Mouse (Mus musculus) G1E-ER4 (cell line): Measurements from ENCODE around the gene 4930404H24Rik. TPM values are rescaled to one million over a fixed set of nuclear protein-coding genes. Genes with fewer than 3 reads are reported as not detected.

Experiments used
- GATA1 ChIP-seq: IDR thresholded peaks from one replicate; pipeline ENCODE4 v1.8.0; 2012; ENCODE audit warnings: low read length, inconsistent platforms
- polyA plus RNA-seq: library from polyadenylated mRNA; stranded (reverse); fragments of >175 nt; gene quantifications from 2 replicates; pipeline ENCODE4 v1.2.3, GENCODE M21; 2012

The 4930404H24Rik gene
- polyA plus RNA-seq, 1 experiment = not detected

DNA sequence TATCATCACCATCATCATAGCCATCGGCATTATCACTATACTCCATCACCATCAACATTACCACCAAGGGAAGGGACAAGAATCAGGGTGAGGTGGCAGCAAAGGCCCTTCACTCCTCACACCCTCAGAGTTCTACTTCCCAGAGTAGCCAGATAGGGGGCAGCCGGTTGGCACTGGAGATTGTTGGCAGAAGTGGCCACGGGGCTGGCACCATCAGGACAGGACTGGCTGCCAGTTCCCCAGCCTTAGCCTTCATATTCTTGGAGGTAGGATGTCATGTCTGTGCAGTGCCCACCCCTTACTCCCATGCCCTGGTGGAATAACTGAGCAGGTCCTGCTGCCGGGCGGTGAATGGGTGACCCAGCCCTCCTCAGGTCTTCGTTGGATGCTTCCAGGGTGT, 23.0 kb downstream of the 4930404H24Rik start:
- no peak for TF ChIP-seq GATA1

DNA sequence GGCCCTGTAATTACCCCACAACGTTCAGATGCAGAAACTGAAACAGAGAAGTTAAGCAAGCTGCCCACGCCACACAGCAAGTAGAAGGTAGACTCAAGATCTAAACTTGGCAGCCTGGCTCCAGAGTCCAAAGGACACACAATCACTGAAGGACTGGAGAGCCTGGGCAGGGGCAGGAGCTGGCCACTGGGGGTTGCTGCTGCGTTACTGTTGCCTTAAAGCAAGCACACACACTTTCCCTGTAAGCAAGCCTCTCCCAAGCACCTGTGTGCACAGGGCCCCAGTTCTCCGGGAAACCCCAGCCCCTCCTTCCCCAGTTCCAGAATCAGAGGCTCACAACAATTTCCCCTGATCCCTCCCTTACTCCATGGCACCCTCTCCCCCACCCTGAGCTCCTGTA, 24.4 kb downstream of the 4930404H24Rik start:
- TF ChIP-seq GATA1 = no peak

DNA sequence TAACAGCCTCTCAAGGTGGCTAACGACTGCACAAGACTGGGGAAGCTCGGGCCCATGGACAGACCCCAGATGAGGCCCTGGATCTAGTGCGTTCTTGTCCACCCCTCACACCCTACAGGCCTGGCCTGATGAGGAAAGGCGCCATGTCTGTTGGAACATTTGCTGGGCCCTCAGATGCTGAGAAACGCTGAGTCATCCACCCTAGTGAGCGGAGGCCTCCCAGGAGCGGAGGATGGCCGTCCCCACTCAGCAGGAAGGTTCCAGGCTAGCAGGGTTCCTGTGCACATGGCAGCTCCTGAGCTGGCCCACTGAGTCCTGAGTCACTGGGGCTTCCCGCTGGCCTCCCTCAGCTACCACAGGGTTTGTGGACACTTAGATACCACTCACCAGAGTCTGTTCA, 27.5 kb downstream of the 4930404H24Rik start:
- TF ChIP-seq GATA1 = no peak

DNA sequence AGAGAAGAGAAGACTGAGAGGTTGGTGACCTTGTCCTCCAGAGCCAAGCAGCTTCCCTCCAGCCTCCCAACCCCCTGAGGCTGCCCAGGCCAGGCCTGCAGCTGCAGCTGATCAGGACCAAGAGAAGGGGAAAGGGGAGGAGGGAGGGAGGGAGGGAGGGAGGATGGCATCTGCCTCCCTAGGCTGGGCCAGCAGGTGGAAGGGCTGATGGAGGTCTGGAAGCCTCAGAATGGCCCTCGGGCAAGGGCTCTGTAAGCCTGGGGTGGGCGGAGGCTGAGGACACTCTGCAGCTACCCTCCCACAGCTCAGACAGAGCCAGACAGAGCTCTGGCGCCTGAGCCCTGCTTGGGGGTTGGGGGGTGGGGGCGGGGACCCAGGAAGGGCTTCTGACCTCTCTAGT, 29.7 kb downstream of the 4930404H24Rik start:
- TF ChIP-seq GATA1 = no peak

DNA sequence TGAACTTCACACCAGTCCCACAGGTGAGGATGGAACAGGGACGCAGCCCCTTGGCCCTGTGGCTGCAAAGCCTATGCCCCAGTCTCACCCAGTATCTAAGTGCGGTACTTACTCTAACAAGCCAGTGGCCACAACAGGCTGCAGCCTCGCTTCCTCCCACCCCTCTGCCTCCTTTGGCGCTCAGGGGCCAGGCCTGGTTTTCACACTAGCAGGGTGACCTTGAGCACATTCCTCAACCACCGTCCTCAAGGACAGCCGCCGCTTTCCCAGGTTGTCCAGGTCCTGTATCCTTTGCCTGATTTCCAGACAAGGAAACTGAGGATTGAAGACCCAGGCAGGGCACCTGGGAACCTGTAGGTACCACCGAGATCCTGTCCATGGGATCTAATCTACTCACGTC, 30.6 kb downstream of the 4930404H24Rik start:
- no peak for TF ChIP-seq GATA1

DNA sequence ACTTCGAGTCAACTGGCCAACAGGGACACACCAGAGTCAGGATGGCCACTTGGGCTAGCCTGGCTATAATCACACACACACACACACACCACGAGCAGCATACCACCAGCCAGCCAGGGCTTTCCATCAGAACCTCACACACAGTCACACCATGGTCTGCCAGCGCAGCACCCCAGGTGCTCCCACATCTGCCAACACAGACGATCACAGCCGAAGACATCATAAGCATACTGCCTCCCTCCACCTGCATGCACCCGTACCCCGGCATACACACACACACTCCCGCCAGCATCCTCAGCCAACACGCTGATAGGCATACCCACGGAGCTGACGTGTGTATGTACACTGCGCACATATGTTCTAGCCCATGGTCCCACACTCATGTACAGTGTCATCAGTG, 31.1 kb downstream of the 4930404H24Rik start:
- no peak for TF ChIP-seq GATA1

DNA sequence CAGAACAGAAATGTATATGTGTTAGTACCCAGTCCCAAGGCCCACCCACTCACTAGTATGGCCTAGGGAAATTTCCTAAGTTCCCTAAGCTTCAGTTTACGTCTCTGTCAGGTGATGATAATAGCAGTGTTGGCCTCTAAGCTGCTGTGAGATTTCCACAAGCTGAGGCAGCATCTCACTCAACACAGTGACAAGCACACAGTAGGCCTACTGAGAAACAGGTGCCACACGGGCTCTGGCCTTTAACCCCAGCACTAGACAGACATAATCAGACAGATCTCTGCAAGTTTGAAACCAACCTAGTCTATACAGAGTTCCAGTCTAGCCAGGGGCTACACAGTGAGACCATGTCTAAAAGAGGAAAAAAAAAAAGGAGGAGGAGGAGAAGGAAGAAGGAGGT, 32.1 kb downstream of the 4930404H24Rik start:
- no peak for TF ChIP-seq GATA1

DNA sequence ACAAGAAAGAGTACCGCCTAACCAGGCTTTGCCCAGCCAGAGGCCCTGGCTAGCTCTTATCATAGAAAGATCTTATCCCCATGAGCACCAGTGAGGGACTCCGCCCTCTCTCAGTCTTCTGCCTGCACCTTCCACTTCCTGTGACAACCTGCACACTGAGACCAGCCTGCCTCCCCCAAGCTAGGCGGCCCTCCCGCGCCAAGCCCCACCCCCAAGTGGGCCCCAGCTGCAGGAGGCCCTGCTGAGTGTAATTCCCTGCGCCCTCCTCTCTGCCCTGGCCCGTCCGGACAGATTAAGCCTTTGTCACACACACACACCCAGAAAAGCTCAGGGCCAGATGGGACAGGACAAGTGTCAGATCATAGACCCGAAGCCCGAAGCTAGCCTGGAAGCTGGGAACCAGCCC, 33.3 kb downstream of the 4930404H24Rik start:
- peak; percentile 45 for TF ChIP-seq GATA1

DNA sequence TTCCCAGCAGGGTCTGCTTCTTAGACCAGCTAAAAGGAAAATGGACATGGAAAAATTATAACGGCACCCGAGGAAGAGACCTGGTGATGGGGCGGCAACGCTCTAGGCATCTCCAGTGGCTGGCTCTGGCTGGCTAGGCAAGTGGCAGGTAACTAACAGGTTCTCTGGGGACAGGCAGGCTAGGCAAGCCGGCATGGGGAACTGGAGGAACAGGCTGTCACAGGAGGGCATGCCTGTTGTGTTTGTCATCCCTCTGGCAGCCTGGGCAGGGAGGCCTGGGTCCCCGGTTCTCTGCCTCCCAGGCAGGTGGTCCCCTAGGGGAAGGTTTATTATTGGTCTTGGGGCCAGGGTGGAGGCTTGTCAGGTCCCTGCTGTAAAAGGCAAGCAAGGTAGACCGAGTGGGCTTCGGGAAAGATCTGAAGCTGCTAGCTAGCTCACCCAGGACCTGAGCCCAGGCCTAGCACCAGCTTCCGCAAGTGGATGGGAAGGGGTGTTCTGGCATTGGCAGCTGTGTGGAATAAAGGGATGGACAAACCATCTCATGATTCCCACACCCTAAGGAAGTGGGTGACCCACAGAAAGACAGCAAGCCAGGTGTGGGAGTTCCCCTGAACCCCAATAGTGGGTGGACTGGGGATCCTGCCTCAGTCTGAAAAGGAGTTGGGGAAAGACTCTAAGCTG, 34.4 kb downstream of the 4930404H24Rik start:
- no peak for TF ChIP-seq GATA1

DNA sequence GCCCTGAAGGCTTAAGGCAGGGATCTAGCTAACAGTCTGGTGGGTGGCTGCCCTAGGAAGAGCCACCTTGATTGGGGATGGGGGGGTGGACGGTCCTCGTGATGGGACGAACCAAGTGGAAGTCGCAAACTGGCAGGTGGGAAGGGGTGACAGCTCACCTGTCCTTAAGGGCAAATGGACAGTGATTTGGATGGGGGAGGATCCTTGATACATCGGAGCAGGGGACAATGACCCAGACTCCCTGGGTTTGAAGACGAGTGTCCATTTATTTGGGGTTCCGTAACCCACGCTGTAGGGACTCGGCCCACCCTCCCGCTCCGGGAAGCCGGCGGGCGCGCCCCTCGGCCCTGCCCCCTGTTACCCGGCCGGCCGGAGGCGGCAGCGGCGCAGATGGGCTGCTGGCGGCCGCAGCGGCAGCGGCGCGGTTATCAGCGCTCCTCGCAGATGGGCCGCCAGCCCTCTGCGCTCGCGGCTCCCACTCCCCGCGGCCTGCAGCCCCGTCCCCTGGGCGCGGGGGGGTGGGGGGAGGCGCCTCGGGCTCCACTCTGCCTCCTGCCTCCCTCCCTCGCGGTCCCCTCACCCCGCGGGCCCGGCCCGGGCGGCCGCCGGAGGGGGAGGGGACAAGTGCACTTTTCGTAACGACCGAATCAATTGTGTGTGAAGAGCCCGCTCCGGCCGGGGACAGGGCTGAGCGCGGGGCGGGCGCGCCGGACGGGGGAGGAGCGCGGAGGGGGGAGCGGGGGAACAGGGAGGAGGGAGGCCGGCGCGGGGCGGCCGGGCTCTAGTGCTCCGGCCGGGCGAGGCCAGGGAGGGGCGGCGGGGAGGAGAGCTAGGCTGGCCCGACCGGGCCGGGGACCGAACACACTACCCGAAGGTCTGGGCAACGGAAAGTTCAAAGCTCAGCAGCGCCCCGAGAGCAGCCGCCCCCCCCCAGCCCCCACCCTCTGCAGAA, 35.3 kb downstream of the 4930404H24Rik start:
- TF ChIP-seq GATA1 = no peak

DNA sequence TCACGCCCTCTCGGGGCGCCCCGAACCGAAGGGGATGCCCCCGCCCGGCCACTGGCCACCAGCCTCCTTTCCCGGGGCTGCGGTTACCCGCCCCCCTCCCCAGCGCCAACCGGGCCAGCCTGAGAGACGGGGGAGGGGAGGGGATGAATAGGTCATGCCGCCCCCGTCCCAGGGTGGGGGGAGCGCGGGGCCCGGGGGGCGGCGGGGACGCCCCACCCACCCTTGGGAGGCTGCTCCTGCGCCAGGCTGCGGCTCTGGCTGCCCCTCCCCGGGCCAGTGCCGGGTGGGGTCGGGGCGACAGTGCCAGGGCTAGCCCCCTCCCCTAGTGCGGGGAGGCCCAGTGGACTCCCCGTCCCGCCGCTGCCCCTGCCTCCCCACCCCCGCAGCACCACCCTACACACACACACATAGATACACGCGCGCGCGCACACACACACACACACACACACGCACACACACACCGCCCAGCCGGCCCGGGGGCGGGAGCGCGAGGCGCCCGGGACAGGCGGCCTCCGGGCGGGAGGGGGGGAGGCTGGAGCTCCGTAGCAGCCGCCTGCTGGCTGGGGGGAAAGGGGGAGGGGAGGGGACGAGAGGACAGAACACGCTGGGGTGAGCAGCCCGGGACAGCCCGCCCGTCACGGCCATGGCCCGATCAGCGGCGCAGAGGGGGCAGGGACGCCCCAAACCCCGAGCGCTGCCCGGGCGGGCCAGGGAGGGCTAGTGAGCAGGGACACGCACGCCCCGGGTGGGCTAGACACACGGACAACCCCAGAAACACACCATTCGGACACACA, 36.2 kb downstream of the 4930404H24Rik start:
- no peak for TF ChIP-seq GATA1

DNA sequence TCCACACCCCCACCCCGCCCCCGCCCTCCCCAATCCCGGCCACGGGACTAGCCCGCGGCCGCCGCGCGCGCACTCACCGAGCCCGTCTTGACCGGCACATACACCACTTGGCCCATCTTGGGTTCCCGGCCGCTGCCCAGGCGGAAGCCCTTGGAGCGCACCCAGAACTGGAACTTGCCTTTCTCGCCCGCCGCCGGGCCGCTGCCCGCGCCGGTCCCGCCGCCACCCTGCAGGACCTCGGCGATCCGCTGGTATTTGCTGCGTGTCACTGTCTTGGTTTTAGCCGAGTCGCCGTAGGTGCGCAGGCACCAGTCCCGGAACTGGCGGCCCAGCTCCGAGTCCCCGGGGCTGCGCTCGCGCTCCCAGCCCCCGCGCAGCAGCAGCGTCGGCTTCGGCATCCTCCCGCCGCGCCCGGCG, 36.8 kb downstream of the 4930404H24Rik start:
- TF ChIP-seq GATA1 = no peak

DNA sequence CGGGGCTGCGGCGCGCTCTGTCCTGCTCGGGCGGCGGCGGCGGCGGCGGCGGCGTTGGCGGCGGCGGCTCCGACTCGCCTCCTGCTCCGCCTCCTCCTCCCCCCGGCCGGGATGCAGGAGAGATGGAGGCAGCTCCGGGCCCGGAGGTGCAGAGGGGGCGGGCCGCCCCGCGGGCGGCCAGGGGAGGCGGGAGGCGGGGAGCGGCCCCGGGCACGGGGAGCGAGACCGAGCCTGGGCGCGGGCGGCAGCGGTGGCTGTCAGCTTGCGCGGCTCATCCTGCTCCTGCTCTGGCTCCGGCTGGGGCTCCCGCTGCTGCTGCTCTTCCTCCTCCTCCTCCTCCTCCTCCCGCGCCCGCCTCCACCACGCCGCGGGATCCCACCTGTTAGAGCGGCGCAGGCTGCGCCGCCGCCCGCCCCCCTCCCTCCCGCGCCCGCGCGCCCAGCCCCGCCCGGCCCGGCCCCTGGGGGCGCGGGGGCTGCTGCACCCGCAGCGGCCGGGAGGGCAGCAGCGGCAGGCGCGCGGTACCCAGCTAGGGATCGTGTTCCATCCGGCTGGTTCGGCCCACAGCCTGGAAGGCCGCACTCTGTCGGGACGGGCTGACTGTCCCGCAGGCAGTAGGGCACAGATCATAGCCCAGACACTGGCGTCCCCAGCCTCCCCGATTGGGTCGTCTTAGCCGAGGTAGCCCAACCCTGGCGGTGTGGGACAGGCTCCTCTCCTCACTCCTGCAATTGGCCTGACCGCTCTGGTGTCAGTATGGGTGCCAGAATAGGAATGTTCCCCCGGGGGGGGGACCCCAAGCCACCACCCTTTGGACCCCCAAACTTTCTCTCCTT, 37.6 kb downstream of the 4930404H24Rik start, which contains the start of gene Nol4l:
Gene Nol4l, minus strand, starts transcription at position 41 of the 836 bp plus-strand sequence.
- TF ChIP-seq GATA1 = no peak

DNA sequence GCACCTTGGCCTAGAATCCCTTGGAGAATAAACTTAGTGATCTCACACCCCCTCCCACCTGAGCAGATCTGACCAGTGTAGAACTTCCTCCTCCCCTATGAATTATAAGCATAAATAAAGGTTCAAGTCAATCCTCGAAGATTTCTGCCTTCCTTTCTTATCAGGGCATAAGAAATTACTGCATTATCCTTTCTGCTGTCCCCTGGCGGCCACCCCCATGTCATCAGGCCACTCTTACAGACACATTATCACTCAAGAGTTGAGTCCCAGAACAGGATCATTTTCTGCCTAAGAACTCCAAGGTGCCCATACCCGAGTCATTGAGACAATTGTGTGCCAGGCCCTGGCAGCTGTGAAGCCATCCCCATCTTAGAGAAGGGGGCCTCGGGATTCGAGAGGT, 38.4 kb downstream of the 4930404H24Rik start:
- TF ChIP-seq GATA1 = no peak

DNA sequence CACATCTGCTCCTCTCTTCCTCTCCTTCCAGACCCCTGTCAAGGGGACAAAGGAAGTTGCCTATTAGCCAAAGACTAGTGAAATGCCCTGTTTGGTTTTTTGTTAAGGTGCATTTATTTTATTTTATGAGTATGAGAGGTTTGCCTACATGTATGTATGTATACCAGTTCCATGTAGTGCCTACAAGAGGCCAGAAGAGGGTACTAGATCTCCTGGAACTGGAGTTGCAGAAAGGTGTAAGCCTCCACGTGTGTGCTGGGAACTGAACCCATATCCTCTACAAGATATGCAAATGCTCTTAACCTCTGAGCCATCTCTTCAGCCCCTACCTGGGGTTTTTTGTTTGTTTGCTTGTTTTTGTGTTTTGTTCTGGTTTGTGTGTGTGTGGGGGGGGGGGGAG, 41.4 kb downstream of the 4930404H24Rik start:
- no peak for TF ChIP-seq GATA1
